Mouse (Mus musculus) hindbrain, embryonic 13.5 days (tissue): ENCODE results near the gene Trip4. TPM values are rescaled to one million over a fixed set of nuclear protein-coding genes. Genes with fewer than 3 reads are reported as not detected.
A peak's percentile ranks its signal among the peaks of the same experiment; 100 is the strongest.
"Not testable (repeated sequence)": the region's sequence is repeated elsewhere in the genome, so short reads cannot be mapped to it uniquely, and the experiment has no call there.

Experiments
- ATAC-seq: fragments of 200-750 bp; cut with Nextera tagmentation; 2 replicates; pipeline ENCODE4 v1.8.0; 2017; ENCODE audit warnings: moderate TSS enrichment; ENCODE audit not compliant: low FRiP score
- H3K27ac ChIP-seq: fragments of 300-500 bp; sonication (generic); 2 replicates; pipeline ENCODE4 v1.5.1; 2015; ENCODE audit warnings: inconsistent platforms, mild to moderate bottlenecking, moderate library complexity
- H3K27me3 ChIP-seq: fragments of 300-500 bp; sonication (generic); 2 replicates; pipeline ENCODE4 v1.6.1; 2015; ENCODE audit warnings: mild to moderate bottlenecking, inconsistent platforms
- H3K36me3 ChIP-seq: fragments of 300-500 bp; sonication (generic); 2 replicates; pipeline ENCODE4 v1.6.1; 2015; ENCODE audit warnings: mild to moderate bottlenecking, inconsistent platforms
- H3K4me1 ChIP-seq: fragments of 300-500 bp; sonication (generic); replicated peaks from 2 replicates; pipeline ENCODE4 v1.6.1; 2015; ENCODE audit warnings: inconsistent platforms
- H3K4me2 ChIP-seq: fragments of 300-500 bp; sonication (generic); 2 replicates; pipeline ENCODE4 v1.6.1; 2015; ENCODE audit warnings: inconsistent platforms, mild to moderate bottlenecking, moderate library complexity
- H3K4me3 ChIP-seq: fragments of 300-500 bp; sonication (generic); 2 replicates; pipeline ENCODE4 v1.5.1; 2015; ENCODE audit warnings: mild to moderate bottlenecking, inconsistent platforms
- H3K9ac ChIP-seq: fragments of 300-500 bp; sonication (generic); 2 replicates; pipeline ENCODE4 v1.6.1; 2015; ENCODE audit warnings: mild to moderate bottlenecking, inconsistent platforms
- H3K9me3 ChIP-seq: fragments of 300-500 bp; sonication (generic); 2 replicates; pipeline ENCODE4 v1.6.1; 2016; ENCODE audit warnings: inconsistent platforms
- WGBS: fragments of 180-500 bp; shearing (Covaris S2); methylation state at CpG from one replicate; pipeline ENCODE4 v1.1.7; 2015; 5-methylcytosine and 5-hydroxymethylcytosine counted together
- polyA plus RNA-seq: library from polyadenylated mRNA; unstranded; fragments of >200 nt; fragmentation: Nextera tagmentation; extraction: Ambion mirVana; gene quantifications from 2 replicates; pipeline ENCODE4 v1.2.1, GENCODE M21; 2015

Gene Trip4
- polyA plus RNA-seq, 1 experiment from 2014 or later, result 33.6 TPM

GRCm38 (mm10) chr9:65788556-65788955 is 120.0 kb downstream of the Trip4 start:
- Histone ChIP-seq H3K4me3 (no peak overlapping the region), H3K27me3 (no peaks in the 10 kb centered on the region), H3K36me3 (no peaks in the 10 kb centered on the region), H3K9ac (no peak overlapping the region), H3K9me3 (no peaks in the 10 kb centered on the region), H3K4me2 (no peak overlapping the region), H3K4me1 (peaks cover 78% of the 10 kb centered on the region), H3K27ac (peak overlapping the region; percentile 20; the same call in 1 of the 2 replicates)
- 67% methylated on average over 4 of the region's 4 CpGs for WGBS
- no peak for ATAC-seq

GRCm38 (mm10) chr9:65787829-65788344 is 120.7 kb downstream of the Trip4 start:
- H3K4me1 ChIP-seq, result peaks cover 78% of the 10 kb centered on the region
- H3K36me3 ChIP-seq, result no peaks in the 10 kb centered on the region
- H3K27me3 ChIP-seq, result no peaks in the 10 kb centered on the region
- H3K27ac ChIP-seq, result peak overlapping the region; percentile 89
- peak overlapping the region; percentile 30 for H3K4me2 ChIP-seq
- no peak overlapping the region for H3K4me3 ChIP-seq
- no peak for ATAC-seq
- H3K9me3 ChIP-seq, result no peaks in the 10 kb centered on the region
- peak overlapping the region; percentile 53; the same call in 1 of the 2 replicates for H3K9ac ChIP-seq
- 64% methylated on average over 4 of the region's 4 CpGs for WGBS

GRCm38 (mm10) chr9:65786885-65787787 is 121.5 kb downstream of the Trip4 start:
- ATAC-seq, result peak; percentile 78
- Histone ChIP-seq H3K4me1 (peaks cover 75% of the 10 kb centered on the region), H3K4me3 (no peak overlapping the region; the same call in 1 of the 2 replicates), H3K4me2 (peak overlapping the region; percentile 30), H3K27me3 (no peaks in the 10 kb centered on the region), H3K9me3 (no peaks in the 10 kb centered on the region), H3K27ac (peak overlapping the region; percentile 89), H3K9ac (peak overlapping the region; percentile 53; the same call in 1 of the 2 replicates), H3K36me3 (no peaks in the 10 kb centered on the region)
- WGBS, result 39% methylated on average over 8 of the region's 8 CpGs

- Histone ChIP-seq H3K4me3 (no peak overlapping the region), H3K4me2 (no peak overlapping the region), H3K4me1 (peaks cover 62% of the 10 kb centered on the region), H3K27me3 (no peaks in the 10 kb centered on the region), H3K9ac (no peak overlapping the region), H3K36me3 (no peaks in the 10 kb centered on the region), H3K27ac (peak overlapping the region; percentile 48), H3K9me3 (no peaks in the 10 kb centered on the region)
- WGBS, result 85% methylated on average over 4 of the region's 4 CpGs
- ATAC-seq, result no peak
Measured at GRCm38 (mm10) chr9:65785772-65786368, 122.7 kb downstream of the Trip4 start.

- H3K9me3 ChIP-seq, ATAC-seq, H3K4me2 ChIP-seq, H3K27ac ChIP-seq, H3K36me3 ChIP-seq, H3K4me3 ChIP-seq, H3K9ac ChIP-seq, H3K27me3 ChIP-seq: not testable (repeated sequence)
- peaks cover 33% of the 10 kb centered on the region for H3K4me1 ChIP-seq
- 93% methylated on average over 3 of the region's 3 CpGs for WGBS
Measured at GRCm38 (mm10) chr9:65779619-65780018, 129.0 kb downstream of the Trip4 start.

Other genes with a start within 250 kb of the Trip4 start
- gene Oaz2, start 240.8 kb downstream of the Trip4 start, polyA plus RNA-seq, result 403 and 404 TPM in 2 replicates
- gene Zfp609, start 81.2 kb downstream of the Trip4 start, polyA plus RNA-seq, result 9.3 and 9.7 TPM in 2 replicates
- 36.9 and 42.1 TPM in 2 replicates for gene Pclaf, start 18.6 kb downstream of the Trip4 start, polyA plus RNA-seq
- 22.9 and 24.8 TPM in 2 replicates for gene Csnk1g1, start 130 bp upstream of the Trip4 start, polyA plus RNA-seq
- 376 and 380 TPM in 2 replicates for gene Ppib, start 151.4 kb upstream of the Trip4 start, polyA plus RNA-seq
- 6.9 and 8.0 TPM in 2 replicates for gene Snx22, start 160.9 kb upstream of the Trip4 start, polyA plus RNA-seq
- 90.2 and 93.1 TPM in 2 replicates for gene Snx1, start 217.8 kb upstream of the Trip4 start, polyA plus RNA-seq
- gene Ciao2a, start 217.8 kb upstream of the Trip4 start, polyA plus RNA-seq, result 91.2 and 94.1 TPM in 2 replicates
- gene Dapk2, start 249.4 kb upstream of the Trip4 start, polyA plus RNA-seq, result 1.4 and 1.5 TPM in 2 replicates